Mouse (Mus musculus): ENCODE results near the gene Ppp1r12b. TPM values are rescaled to one million over a fixed set of nuclear protein-coding genes. Genes with fewer than 3 reads are reported as not detected.

Ppp1r12b gene
- polyA plus RNA-seq, 1 experiment from 2014 or later: 10.5 TPM

- Histone ChIP-seq H3K27ac (ENCODE audit: low read length) (no peak overlapping the region), H3K27me3 (ENCODE audit: control insufficient read depth, insufficient read depth, low read depth, low read length) (peaks cover 26% of the 10 kb centered on the region), H3K4me1 (replicated peaks; ENCODE audit: control insufficient read depth, insufficient read depth, low read length) (peaks cover 4% of the 10 kb centered on the region), H3K4me3 (ENCODE audit: low read length) (no peak overlapping the region), H3K9ac (ENCODE audit: low read length) (no peak overlapping the region), H3K4me2 (ENCODE audit: low read depth, low read length) (no peak overlapping the region), H3K9me3 (ENCODE audit: control insufficient read depth, low read length) (no peaks in the 10 kb centered on the region), H3K36me3 (ENCODE audit: control insufficient read depth, insufficient read depth, low read length) (no peaks in the 10 kb centered on the region)
- ATAC-seq (ENCODE audit: low read depth): no peak
- 49% methylated on average over 7 of the region's 7 CpGs for WGBS
Measured at GRCm38 (mm10) chr1:134711061-134711460, 244.7 kb downstream of the Ppp1r12b start.

- Histone ChIP-seq H3K9ac (ENCODE audit: low read length) (peak overlapping the region; percentile 43; the same call in 1 of the 2 replicates), H3K36me3 (ENCODE audit: control insufficient read depth, insufficient read depth, low read length) (no peaks in the 10 kb centered on the region), H3K27ac (ENCODE audit: low read length) (no peak overlapping the region), H3K4me3 (ENCODE audit: low read length) (peak overlapping the region; percentile 50), H3K27me3 (ENCODE audit: control insufficient read depth, insufficient read depth, low read depth, low read length) (peaks cover 30% of the 10 kb centered on the region), H3K4me2 (ENCODE audit: low read depth, low read length) (peak overlapping the region; percentile 92), H3K4me1 (replicated peaks; ENCODE audit: control insufficient read depth, insufficient read depth, low read length) (peaks cover 4% of the 10 kb centered on the region), H3K9me3 (ENCODE audit: control insufficient read depth, low read length) (no peaks in the 10 kb centered on the region)
- 21% methylated on average over 26 of the region's 26 CpGs for WGBS
- ATAC-seq (ENCODE audit: low read depth): no peak
Measured at GRCm38 (mm10) chr1:134709411-134710306, 246.1 kb downstream of the Ppp1r12b start.

GRCm38 (mm10) chr1:134708801-134709385 lies 246.8 kb downstream of the Ppp1r12b start:
- peak; percentile 37 for ATAC-seq (ENCODE audit: low read depth)
- H3K27ac ChIP-seq (ENCODE audit: low read length): no peak overlapping the region
- H3K4me3 ChIP-seq (ENCODE audit: low read length): peak overlapping the region; percentile 50
- peak overlapping the region; percentile 43; the same call in 1 of the 2 replicates for H3K9ac ChIP-seq (ENCODE audit: low read length)
- H3K4me2 ChIP-seq (ENCODE audit: low read depth, low read length): peak overlapping the region; percentile 92
- peaks cover 4% of the 10 kb centered on the region for H3K4me1 ChIP-seq (replicated peaks; ENCODE audit: control insufficient read depth, insufficient read depth, low read length)
- H3K36me3 ChIP-seq (ENCODE audit: control insufficient read depth, insufficient read depth, low read length): no peaks in the 10 kb centered on the region
- H3K27me3 ChIP-seq (ENCODE audit: control insufficient read depth, insufficient read depth, low read depth, low read length): peaks cover 30% of the 10 kb centered on the region
- no peaks in the 10 kb centered on the region for H3K9me3 ChIP-seq (ENCODE audit: control insufficient read depth, low read length)
- 0% methylated on average over 45 of the region's 46 CpGs for WGBS

GRCm38 (mm10) chr1:134708274-134708673 lies 247.5 kb downstream of the Ppp1r12b start:
- Histone ChIP-seq H3K4me3 (ENCODE audit: low read length) (peak overlapping the region; percentile 50; the same call in 1 of the 2 replicates), H3K9ac (ENCODE audit: low read length) (no peak overlapping the region), H3K27me3 (ENCODE audit: control insufficient read depth, insufficient read depth, low read depth, low read length) (peaks cover 30% of the 10 kb centered on the region)

GRCm38 (mm10) chr1:134707516-134707915 lies 248.2 kb downstream of the Ppp1r12b start:
- Histone ChIP-seq H3K36me3 (ENCODE audit: control insufficient read depth, insufficient read depth, low read length) (no peaks in the 10 kb centered on the region), H3K9ac (ENCODE audit: low read length) (no peak overlapping the region), H3K4me1 (replicated peaks; ENCODE audit: control insufficient read depth, insufficient read depth, low read length) (peaks cover 4% of the 10 kb centered on the region), H3K9me3 (ENCODE audit: control insufficient read depth, low read length) (no peaks in the 10 kb centered on the region), H3K27me3 (ENCODE audit: control insufficient read depth, insufficient read depth, low read depth, low read length) (peaks cover 30% of the 10 kb centered on the region), H3K4me2 (ENCODE audit: low read depth, low read length) (no peak overlapping the region), H3K4me3 (ENCODE audit: low read length) (no peak overlapping the region), H3K27ac (ENCODE audit: low read length) (no peak overlapping the region)
- WGBS: 70% methylated on average over 3 of the region's 3 CpGs
- no peak for ATAC-seq (ENCODE audit: low read depth)

More at GRCm38 (mm10) chr1:134708274-134708673, 247.5 kb downstream of the Ppp1r12b start:
- Histone ChIP-seq H3K4me2 (ENCODE audit: low read depth, low read length) (peak overlapping the region; percentile 92), H3K9me3 (ENCODE audit: control insufficient read depth, low read length) (no peaks in the 10 kb centered on the region), H3K27ac (ENCODE audit: low read length) (no peak overlapping the region), H3K36me3 (ENCODE audit: control insufficient read depth, insufficient read depth, low read length) (no peaks in the 10 kb centered on the region), H3K4me1 (replicated peaks; ENCODE audit: control insufficient read depth, insufficient read depth, low read length) (peaks cover 4% of the 10 kb centered on the region)
- WGBS: 11% methylated on average over 8 of the region's 8 CpGs
- no peak for ATAC-seq (ENCODE audit: low read depth)

GRCm38 (mm10) chr1:134706549-134706948 lies 249.2 kb downstream of the Ppp1r12b start:
- no peak for ATAC-seq (ENCODE audit: low read depth)

More at GRCm38 (mm10) chr1:134706549-134706948, 249.2 kb downstream of the Ppp1r12b start:
- no peak overlapping the region for H3K27ac ChIP-seq (ENCODE audit: low read length)
- no peaks in the 10 kb centered on the region for H3K36me3 ChIP-seq (ENCODE audit: control insufficient read depth, insufficient read depth, low read length)
- H3K27me3 ChIP-seq (ENCODE audit: control insufficient read depth, insufficient read depth, low read depth, low read length): peaks cover 30% of the 10 kb centered on the region
- WGBS: 56% methylated on average over 2 of the region's 2 CpGs
- H3K4me2 ChIP-seq (ENCODE audit: low read depth, low read length): no peak overlapping the region
- no peaks in the 10 kb centered on the region for H3K9me3 ChIP-seq (ENCODE audit: control insufficient read depth, low read length)
- peaks cover 4% of the 10 kb centered on the region for H3K4me1 ChIP-seq (replicated peaks; ENCODE audit: control insufficient read depth, insufficient read depth, low read length)
- H3K4me3 ChIP-seq (ENCODE audit: low read length): no peak overlapping the region
- H3K9ac ChIP-seq (ENCODE audit: low read length): no peak overlapping the region

Small RNAs within 50 kb of the gene (microRNA-seq; reads per million reads assigned to microRNA genes)
- not detected for gene Gm22232

Other genes with a start within 250 kb of the Ppp1r12b start
- gene Ube2t, start 6.6 kb upstream of the Ppp1r12b start, polyA plus RNA-seq (2015; fragmentation: Nextera tagmentation; extraction: Ambion mirVana): 41.8 and 43.2 TPM in 2 replicates
- 9.2 and 9.9 TPM in 2 replicates for gene Lgr6, start 149.3 kb upstream of the Ppp1r12b start, polyA plus RNA-seq (2015; fragmentation: Nextera tagmentation; extraction: Ambion mirVana)
- 4.4 and 6.1 TPM in 2 replicates for gene Ptpn7, start 176.8 kb upstream of the Ppp1r12b start, polyA plus RNA-seq (2015; fragmentation: Nextera tagmentation; extraction: Ambion mirVana)
- gene Arl8a, start 190.9 kb upstream of the Ppp1r12b start, polyA plus RNA-seq (2015; fragmentation: Nextera tagmentation; extraction: Ambion mirVana): 37.4 and 42.9 TPM in 2 replicates
- not detected in 2 replicates for gene Gpr37l1, start 211.7 kb upstream of the Ppp1r12b start, polyA plus RNA-seq (2015; fragmentation: Nextera tagmentation; extraction: Ambion mirVana)

All from lung, embryonic 16.5 days (tissue).